Mouse (Mus musculus) CH12.LX (cell line): ENCODE measurements around the gene Nek1.

Experiments
- BHLHE40 ChIP-seq: IDR thresholded peaks from 2 replicates; pipeline ENCODE4 v1.6.1; 2011; ENCODE audit warnings: mild to moderate bottlenecking, low read depth, low read length, improper control_type of control experiment
- CTCF ChIP-seq, 2 experiments: IDR thresholded peaks in 1 of 2; conservative IDR thresholded peaks in 1 of 2; 2 replicates each; pipeline ENCODE4 v1.5.1; 2011 to 2012; ENCODE audit warnings: low read depth in 2 of 2, low read length in 2 of 2, improper control_type of control experiment in 1 of 2, inconsistent platforms in 1 of 2, mild to moderate bottlenecking in 1 of 2, moderate library complexity in 1 of 2
- ETS1 ChIP-seq: conservative IDR thresholded peaks from 2 replicates; pipeline ENCODE4 v1.6.1; 2012; ENCODE audit warnings: low read depth, mild to moderate bottlenecking, inconsistent platforms, low read length, improper control_type of control experiment, moderate library complexity
- NRF1 ChIP-seq: IDR thresholded peaks from 2 replicates; pipeline ENCODE4 v1.6.1; 2014; ENCODE audit warnings: low read depth, mild to moderate bottlenecking, inconsistent platforms, low read length, improper control_type of control experiment, moderate library complexity
- POLR2A ChIP-seq: IDR thresholded peaks from 2 replicates; pipeline ENCODE4 v1.6.1; 2011; ENCODE audit warnings: low read depth, mild to moderate bottlenecking, improper control_type of control experiment, low read length
- TBP ChIP-seq: conservative IDR thresholded peaks from 2 replicates; pipeline ENCODE4 v1.6.1; 2011; ENCODE audit warnings: low read depth, low read length, improper control_type of control experiment
- TCF12 ChIP-seq: IDR thresholded peaks from 2 replicates; pipeline ENCODE4 v1.6.1; 2014; ENCODE audit warnings: low read depth, mild to moderate bottlenecking, inconsistent platforms, low read length, improper control_type of control experiment
- ZC3H11A ChIP-seq: IDR thresholded peaks from 2 replicates; pipeline ENCODE4 v1.6.1; 2012; ENCODE audit warnings: low read depth, mild to moderate bottlenecking, inconsistent platforms, low read length, improper control_type of control experiment
- ZKSCAN1 ChIP-seq: IDR thresholded peaks from 2 replicates; pipeline ENCODE4 v1.6.1; 2012; ENCODE audit warnings: low read depth, inconsistent platforms, low read length, improper control_type of control experiment, borderline replicate concordance
- ZNF384 ChIP-seq: IDR thresholded peaks from 2 replicates; pipeline ENCODE4 v1.6.1; 2012; ENCODE audit warnings: low read depth, low read length, improper control_type of control experiment, inconsistent platforms

DNA sequence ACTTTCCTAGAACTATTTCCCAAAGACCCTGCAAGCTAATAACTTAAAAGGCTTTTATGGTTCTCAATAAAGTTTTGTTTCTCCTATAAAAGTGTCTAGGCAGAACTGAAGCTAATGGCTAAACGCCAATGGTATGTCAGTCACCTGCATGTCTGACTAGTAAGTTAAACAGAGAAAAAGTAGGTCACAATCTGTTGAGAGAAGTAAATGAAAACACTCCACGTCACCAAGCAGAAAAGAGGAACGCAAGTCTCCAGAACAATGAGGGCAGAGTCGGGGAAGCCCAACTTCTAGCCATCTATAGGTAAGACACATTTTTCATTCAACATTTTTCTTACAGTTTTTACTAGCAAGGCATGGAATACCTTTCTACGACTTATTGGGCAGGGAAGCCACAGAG is 14.5 kb upstream of the Nek1 start:
- TF ChIP-seq POLR2A (no peak), CTCF (conservative IDR thresholded peaks at IDR 0.05 in 1 of 2, IDR thresholded peaks at IDR 0.05 in 1 of 2; ENCODE audit: low read depth in 2 of 2, low read length in 2 of 2) (no peak), ZC3H11A (no peak), NRF1 (no peak), TBP (0 out of 2 replicates have a peak, but pooled peaks have one; percentile 54), BHLHE40 (no peak), ZNF384 (no peak), TCF12 (no peak), ZKSCAN1 (no peak), ETS1 (no peak)
